Mouse (Mus musculus) CH12F3 (cell line): ENCODE data around the gene Spata17.

Experiments used
- in situ Hi-C: fragments of 300-500 bp; cut with MboI; formaldehyde crosslinking; loops from 2 replicates; pipeline ENCODE4 v1.14.3; 2020; ENCODE audit warnings: low sequenced_read_pairs

The Spata17 gene

DNA sequence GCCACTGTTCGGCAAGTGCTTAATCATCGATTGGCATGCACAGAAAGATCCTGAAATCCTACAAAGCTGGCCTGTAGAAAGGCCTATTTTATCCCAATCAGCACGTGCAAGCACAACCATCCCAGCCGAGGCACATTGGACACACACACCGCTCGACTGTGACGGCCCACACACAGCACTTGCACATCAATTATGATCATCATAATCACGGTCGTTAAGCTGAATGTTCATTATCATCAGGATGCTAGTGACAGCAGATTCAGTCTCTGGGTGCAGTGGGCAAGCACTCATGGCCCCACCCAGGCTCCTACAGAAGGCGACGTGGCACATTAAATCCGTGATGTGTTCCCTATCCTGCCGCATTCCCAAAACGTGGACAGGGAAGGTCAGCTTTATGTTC lies 122.7 kb downstream of the Spata17 start:
- in situ Hi-C loops = no loop called here

DNA sequence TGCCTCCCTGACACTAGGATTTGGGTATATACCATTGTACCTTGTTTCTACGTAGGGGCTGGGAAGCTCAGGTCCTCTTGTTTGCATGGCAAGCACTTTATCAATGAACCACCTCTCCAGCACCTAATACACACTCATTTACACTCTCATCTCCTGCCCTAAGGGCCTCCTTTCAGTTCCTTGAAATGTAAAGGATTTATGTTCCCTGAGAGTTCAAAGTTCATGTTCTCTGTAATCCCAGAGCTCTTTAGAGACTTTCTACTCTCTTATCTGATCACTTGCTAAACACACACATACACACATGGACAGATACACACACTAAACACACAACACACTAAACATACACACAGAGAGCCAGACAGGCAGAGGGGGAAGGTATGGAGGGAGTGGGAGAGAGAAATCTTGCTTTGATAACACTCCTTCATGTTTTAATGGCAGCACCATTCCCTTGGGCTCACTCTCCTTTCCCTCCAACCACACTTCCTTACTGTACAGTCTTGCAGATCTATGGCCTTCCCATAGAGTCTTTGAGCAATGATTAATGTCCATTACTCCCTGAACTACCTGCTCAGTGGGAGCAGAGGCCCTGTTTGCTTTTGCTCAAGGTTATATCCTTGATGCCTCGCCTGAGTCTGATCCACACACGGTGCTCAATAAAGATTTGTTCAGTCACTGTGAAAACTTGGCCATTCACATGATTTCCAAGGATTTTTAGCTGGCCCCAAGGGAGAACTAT lies 126.4 kb downstream of the Spata17 start:
- in situ Hi-C loops = no loop called here

DNA sequence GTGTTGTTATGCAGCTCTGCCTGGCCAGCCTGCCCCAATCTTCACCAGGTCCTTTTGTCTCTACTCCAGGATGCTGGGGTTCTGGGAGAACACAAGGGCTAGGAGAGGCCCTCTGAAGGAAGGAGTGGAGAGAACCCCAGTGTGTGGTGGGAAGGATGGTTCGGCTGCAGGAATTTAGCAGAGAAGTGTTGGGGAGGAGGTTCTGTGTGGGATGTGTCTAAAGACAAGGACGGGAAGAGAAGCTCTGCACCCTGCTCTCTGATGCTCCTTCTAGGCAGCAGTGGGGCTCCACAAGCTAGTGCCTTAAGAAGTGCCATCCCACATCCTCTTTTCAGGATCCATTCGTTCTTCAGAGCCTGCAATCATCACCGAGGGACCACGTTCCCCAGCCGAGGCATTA lies 129.2 kb downstream of the Spata17 start:
- in situ Hi-C loops = no loop called here

DNA sequence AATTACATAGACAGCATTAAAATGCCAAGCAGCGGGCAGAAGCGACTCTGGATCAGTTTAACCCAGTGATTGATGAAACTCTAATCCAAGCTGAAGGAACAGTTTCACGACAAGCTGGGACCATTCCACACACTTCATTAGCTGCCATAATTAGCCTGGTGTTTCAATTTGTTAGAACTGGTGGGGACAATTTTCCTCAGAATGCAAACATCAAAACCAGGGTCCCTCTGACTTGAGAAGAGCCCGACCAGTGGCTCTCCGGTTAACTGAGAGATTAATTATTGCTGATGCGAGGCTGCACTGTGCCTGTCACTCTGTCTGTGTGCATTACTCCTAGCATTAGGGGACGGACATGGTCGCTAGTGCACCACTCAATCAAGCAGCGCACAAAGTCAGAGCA lies 137.9 kb downstream of the Spata17 start:
- in situ Hi-C loops = no loop called here

DNA sequence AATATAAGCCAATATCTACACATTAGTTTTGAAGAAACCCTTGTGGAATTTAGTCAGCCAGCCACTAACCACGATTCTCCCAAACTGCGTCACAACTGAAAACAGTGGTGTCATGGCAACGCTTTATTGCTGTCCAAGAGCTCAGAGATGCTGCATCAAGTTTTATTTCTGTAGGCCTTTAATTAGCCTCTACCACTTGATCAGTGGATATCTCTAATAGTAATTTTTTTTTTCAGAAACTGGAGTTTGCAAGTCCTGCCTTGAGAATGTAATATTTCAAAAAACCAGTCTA lies 138.3 kb downstream of the Spata17 start:
- in situ Hi-C loops = no loop called here

DNA sequence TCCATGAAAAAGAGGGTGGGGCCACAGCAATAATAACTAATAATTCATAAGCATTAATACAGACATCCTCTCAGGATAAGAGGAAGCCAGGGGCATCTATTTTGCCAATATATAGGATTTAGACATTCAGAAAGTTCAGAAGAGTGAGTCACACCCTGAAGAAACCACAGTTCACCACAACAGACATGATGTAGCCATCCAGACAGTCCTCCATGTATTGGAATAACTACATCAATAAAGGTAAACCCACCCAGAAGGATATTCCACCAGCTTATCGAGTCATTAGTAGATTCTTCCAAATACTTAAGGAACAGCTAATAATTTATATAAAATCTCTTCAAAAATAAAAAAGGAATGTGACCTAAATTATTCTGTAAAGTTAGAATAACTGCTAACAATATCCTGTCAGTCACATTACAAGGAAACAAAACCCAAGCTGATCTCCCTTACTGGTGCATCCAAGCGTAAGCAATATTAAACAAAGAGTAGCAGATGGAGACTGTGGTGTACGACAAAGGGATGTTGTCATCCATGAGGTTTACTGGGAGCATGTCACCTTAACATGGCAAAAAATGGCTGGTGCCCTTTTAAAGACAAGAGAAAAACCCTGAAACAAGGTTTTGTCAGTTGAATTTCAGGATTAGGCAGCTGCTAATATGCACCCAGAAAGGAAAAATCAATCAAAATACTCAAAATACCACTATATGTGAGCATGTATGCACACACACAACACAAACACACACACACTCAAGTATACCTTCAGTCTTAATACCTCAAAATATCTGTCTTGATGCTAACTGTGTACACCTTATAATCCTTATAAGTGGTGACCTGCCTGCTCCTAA lies 138.8 kb downstream of the Spata17 start:
- in situ Hi-C loops = no loop called here

DNA sequence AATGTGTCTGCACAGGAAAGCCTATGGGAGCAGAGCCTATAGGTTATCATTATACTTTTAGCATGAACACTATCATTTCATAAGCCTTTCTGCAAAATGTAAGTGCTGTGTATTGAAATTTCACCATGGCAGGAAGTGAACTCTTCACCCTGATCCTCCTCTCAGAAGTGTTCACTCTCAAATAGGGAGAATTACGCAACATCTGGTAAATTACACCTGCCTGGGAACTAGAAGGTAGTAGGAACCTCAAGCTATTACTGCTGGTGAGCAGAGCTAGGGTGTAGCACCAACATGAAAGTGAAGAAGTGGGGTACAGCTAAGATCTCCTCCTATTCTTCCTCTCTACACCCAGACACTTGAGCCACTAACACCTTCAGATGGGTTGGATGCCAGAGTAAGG lies 155.4 kb downstream of the Spata17 start:
- in situ Hi-C loops = no loop called here

DNA sequence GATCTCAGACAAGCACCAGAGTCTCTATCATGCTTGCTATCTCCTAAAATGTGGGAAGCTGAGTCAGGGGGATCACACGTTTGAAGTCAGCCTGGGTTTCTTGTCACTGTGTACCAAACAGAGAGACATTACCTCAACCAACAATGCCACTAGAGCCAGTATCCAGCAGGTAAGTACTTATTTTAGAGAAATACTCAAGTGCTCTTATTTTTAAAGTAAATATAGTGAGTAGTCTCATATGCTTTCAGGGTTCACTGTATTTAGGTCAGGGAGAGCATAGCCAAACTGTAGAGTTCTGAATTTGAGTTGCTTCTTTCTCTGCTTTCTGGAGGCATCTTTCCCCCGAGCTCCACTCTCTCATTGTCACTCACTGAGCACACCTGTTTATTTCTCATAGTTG lies 160.9 kb downstream of the Spata17 start:
- in situ Hi-C loops = no loop called here

DNA sequence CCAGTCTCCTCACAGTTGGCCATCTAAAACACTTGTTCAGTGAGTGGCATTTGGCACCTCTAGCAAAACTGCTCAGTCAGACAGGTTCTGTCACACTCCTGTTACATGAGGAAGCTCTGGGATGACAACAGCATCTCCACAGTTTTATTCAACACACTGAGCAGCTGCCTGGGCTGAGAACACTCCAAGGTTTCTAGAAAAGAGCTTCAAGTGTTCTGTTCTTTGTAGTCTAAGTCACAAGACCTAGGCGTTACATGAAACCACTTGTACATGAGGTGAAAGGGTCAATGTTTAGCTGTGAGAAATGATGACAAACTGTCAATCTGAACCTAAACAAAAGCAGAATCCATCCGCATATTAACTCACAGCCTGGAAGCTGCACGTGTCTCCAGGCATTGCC lies 161.4 kb downstream of the Spata17 start:
- in situ Hi-C loops = no loop called here

DNA sequence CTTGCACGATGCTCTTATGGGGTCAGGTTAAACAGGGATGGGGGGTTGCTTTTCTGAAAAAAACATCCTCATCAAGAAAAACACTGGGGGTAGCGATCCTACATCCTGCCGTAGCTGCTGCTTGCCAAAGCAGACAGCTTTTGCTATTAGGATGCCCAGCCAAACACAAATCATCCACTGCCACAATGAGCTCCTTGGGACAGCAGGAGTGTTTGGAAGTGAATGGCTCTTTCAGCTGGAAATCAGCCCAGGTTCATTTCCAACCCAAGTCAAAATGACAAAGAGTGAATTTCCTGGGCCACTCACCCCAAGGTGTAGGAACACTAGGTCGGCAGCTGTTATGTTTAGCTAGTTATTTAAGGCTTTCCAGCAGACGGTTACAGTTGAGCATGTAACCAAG lies 162.7 kb downstream of the Spata17 start:
- in situ Hi-C loops = no loop called here

DNA sequence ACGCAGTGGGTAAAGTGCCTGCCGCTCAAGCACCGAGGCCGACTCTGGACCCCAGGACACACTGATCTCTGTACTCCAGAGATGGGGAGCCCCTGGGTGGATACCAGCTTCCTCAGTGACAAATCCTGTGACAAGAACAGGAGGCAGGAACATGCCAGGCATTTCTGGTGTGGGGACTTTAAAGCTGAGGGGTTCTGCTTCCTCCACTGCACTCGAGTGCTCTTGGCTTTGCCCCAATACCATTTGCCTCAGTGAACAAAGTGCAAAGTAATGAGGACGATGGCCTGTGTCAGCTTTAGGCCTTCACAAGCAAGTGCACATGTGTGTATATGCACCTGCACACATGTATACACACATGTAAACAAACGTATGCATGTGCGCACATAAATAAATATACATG lies 164.0 kb downstream of the Spata17 start:
- in situ Hi-C loops = no loop called here

DNA sequence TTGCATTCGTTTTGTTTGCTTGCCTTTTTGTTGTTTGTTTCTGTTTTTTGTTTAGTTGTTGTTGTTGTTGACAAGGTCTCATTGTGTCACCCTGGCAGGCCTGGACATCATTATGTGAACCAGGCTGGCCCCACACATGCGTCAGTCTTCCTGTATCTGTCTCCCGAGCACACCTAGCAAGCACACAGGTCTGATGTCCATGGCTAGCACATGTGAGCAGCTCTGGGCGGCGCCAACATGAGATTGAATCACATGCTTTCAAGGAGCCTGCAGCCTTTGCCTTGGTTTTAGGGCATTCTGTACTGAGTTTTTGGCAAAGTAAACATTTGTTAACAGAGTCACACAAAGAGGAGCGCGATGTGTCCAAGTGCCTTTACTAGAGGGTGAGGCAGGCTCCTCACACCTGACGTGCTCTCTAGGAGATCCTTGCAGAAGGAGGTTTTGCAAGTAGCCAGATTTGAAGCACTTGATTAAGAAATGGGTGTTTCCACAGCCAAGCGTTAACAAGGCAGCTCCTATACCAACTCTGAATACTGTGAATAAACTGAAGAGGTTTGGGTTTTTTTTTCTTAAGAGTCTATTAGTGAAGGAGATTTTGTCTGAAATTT lies 166.5 kb downstream of the Spata17 start:
- in situ Hi-C loops = no loop called here

DNA sequence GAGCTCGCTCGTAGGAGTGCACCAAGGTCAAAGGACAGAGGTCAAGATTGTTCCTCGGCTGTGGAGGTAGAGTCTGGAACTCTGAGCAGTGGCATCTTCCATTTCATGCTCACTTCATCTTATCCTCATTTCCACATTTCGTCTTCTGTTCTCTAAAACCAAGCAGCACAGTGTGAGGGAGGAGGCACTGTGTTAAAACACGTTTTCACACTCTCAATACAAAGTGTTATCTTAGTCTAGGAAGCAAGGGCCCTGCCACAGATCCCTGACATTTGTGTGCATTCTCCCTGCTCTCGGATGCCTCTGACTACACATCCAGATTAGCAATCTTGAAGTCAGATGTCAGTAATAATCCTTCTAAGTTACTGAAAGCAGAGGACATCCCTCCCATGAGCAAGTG lies 170.5 kb downstream of the Spata17 start:
- in situ Hi-C loops = no loop called here

DNA sequence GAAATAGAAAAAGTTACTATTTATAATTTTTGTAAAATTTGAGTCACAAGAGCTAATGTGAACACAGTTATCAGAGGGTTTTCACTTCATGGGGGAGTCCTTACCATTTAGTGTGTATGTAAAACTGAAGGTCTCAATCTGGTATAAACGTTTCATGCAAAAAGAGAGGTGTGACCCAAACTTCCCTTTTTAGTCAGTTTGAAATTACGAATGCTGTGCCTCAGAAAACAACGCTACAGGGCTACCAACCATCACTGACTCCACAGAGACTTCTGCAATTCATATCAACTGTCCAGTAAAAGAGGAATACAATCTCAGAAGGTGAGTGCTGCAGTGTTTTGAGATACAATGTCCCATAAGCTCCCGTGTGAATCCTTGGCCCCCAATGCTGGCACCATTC lies 175.5 kb downstream of the Spata17 start:
- in situ Hi-C loops = no loop called here

DNA sequence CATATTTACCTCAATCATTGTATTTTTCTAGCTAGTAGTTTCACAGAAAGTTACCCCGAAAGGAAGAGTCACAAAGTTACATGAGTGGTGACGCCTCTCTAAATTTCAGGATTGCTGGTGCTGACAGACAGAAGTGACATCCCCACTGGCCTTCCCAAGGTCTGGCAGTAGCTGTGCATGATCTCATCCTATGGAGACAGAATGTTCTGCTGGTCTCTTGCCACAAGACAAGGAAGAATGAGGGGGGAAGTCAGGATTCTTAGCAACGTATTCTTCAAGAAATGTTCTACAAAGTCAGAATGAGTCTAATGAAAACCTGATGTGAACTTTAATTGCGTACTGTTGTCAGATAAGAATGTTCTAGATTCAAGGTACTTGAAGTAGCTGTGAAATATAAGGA lies 179.5 kb downstream of the Spata17 start:
- in situ Hi-C loops = no loop called here

DNA sequence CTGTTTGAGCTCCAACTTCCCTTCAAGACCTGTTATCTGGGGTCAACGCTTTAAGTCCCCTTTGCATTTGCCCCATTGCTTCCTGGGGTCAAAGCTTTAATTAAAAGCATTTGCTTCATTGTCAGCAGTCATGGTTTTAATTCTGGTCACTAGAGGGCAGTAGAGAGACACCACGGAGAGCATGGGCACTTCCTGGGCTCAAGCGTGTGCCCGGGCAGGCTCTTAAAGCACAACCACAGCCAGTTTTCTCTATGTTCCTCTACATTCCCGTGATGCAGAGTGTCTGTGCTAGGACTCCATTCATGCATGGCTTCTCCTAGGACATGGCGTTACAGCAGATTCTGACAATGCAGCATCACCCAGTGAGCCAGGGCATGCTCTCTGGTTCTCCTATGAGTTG lies 183.5 kb downstream of the Spata17 start:
- in situ Hi-C loops = no loop called here

DNA sequence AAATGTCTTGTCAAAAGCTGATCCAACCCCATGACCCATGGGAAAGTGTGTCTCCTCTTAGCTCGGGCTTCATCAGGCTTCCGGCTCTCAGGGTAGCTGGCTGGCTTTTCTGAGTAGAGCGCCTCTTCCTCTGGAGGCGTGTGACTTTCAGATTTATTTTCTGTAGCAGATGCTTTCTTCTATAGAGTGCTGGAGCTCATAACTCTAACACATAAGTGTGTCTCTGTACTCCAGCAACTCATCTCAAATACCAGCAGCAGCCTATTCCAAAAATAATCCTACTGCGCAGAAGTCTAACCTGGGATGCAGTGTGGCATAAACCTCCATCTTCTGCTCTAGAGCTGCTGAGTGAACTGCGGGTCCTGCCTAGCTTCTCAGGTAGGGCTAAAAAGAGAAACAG lies 186.4 kb downstream of the Spata17 start:
- in situ Hi-C loops = no loop called here

DNA sequence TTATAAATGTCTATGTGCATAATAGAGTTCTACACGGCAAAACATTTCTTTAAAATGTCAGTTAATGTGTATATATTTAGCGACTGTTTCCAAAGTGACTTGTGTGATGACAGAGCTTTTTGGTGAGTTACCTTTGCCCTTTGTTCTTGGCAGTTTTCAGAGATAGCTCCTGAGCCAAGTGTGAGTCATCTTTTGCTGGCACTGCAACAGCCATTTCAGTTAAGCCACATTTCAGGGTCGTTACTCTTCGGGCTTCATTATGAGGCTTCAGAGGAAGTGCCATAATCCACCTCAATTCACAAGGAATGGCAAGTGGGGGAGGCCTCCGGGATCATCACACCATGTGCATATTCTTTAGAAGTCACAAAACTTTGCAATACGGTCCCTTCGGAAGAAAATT lies 195.3 kb downstream of the Spata17 start:
- in situ Hi-C loops = no loop called here

DNA sequence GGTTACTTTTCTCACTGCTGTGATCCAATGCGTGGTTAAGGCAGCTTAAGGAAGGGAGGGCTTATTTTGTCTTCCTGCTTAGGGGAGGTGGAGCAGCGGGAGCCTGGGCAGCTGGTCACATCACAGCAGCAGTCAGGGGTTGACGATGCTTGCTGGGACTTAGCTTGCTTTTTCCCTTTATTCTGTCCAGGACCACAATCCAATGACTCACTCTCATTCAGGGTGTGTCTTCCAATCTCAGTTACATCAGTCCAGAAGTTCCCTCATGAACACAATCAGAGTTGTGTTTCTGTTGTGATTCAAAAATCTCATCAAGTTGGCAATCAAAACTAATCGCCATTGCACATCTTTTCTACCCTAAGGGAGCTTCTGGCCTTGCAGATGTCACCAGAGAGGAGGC lies 199.1 kb downstream of the Spata17 start:
- in situ Hi-C loops = no loop called here

DNA sequence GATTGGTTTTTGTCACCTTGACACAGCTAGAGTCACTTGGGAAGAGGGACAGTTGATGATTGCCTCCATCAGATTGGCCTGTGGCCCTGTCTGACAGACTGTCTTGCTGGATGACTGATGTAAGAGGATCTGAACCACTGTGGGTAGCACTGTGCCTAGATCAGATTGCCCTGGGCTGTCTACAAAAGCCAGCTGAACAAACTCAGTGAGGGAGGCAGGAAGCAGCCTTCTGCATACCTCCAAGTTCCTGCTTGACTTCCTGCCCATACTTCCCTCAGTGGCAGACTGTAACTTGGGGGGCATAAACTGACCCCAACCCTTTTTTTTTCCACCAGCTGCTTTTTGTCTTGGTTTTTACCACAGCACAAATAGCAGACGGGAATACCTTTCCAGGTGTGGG lies 199.6 kb downstream of the Spata17 start:
- in situ Hi-C loops = no loop called here

DNA sequence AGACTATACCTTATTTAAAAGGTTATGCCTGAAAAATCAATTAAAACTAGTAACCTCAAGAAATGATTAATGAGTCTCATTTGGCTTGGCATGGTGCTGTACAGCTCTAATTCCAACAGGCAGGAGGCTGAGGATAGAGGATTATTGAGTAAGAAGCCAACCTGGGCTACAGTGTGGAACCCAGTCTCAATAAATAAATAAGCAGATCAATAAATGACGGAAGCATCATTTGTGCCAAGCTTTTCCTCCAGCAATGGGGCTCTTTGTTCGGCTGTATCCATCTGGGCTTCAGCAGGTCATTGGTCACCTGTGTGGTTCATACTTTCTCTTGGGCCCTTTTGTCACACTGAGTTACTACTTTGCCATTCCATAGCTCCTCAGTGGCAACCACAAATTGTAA lies 201.1 kb downstream of the Spata17 start:
- in situ Hi-C loops = no loop called here

DNA sequence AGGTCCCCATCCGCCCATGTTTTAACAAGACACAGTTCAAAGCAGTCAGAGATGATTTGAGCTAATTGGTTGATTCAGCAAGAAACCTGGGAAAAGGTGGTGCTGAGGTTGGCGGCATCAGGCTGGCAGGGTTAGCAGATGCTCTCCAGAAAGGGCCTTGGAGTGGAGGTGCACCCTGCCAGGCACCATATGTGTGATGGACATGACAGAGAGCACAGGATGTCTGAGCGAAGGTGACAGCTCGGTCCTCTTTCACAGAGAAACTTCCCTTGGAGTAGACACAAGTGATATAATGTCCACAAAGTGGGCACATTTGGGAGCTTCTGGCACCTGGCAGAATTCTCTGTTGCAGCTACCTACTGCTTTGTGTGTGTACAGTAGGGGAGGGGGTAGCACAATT lies 203.7 kb downstream of the Spata17 start:
- in situ Hi-C loops = no loop called here
